Mouse (Mus musculus): ENCODE results near the gene Pcbp4.
"Not testable (repeated sequence)": the region's sequence is repeated elsewhere in the genome, so short reads cannot be mapped to it uniquely, and the experiment has no call there.

Gene Pcbp4

GRCm38 (mm10) chr9:106482578-106483115 is 29.6 kb downstream of the Pcbp4 start:
- DNase-seq (ENCODE audit: low spot score), result no peak

- DNase-seq (ENCODE audit: low spot score), result no peak
Observed at GRCm38 (mm10) chr9:106483136-106483535, 30.0 kb downstream of the Pcbp4 start.

DNA sequence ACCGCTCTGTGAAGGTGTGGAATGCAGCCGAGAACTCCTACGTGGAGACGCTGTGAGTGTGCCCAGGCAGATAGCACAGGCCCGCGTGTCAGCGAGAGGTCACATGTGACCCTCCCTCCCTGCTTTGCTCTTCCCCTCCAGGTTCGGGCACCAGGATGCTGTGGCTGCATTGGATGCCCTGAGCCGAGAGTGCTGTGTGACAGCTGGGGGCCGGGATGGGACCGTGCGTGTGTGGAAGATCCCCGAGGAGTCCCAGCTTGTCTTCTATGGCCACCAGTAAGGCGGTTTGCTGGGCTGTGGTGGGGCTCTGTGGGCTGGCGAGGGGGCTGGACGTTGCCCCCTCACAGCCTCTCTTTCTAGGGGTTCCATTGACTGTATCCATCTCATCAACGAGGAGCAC is 30.5 kb downstream of the Pcbp4 start:
- DNase-seq (ENCODE audit: low spot score), result no peak

DNA sequence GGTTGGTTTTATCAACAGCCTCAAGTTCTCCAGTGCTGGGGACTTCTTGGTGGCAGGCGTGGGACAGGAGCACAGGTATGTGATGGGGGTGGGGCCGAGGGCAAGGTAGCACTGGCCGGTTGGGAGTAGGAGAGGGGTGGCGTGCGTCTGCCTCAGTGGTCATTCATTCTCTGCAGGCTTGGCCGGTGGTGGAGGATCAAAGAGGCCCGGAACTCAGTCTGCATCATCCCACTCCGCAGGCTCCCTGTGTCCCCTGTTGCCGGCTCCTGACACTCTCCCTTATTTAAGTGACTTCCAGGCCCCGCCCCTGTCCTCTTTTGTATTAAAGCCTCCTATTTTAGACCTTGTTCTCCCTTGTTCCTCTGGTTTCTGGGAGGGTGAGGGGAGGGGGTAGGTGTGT is 32.0 kb downstream of the Pcbp4 start:
- no peak for DNase-seq (ENCODE audit: low spot score)

GRCm38 (mm10) chr9:106487602-106488001 is 34.5 kb downstream of the Pcbp4 start:
- DNase-seq (ENCODE audit: low spot score), result not testable (repeated sequence)

DNA sequence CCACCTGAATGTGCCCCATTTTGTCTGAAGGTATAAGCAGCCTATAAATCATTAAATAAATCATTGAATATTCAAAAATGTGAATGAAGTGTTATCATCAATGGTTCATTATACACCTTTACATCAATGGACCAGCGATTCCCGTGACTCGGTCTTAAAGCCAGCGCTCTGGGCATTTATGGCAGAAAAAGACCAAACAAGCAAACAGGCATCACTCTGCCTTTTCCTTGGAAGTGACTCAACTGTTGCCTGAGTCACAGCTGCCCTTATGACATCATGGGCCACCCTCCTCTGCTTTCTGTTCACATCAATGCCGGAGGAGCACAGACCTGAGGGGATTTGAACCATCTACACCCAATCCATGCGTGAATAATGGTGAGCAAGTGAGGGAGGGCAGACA is 46.6 kb downstream of the Pcbp4 start, which contains the start of gene Iqcf1:
TSS of gene Iqcf1 (plus strand) at position 301 of the 400 bp plus-strand sequence.
- DNase-seq (ENCODE audit: low spot score), result no peak

GRCm38 (mm10) chr9:106501846-106502245 is 48.8 kb downstream of the Pcbp4 start:
- no peak for DNase-seq (ENCODE audit: low spot score)

DNA sequence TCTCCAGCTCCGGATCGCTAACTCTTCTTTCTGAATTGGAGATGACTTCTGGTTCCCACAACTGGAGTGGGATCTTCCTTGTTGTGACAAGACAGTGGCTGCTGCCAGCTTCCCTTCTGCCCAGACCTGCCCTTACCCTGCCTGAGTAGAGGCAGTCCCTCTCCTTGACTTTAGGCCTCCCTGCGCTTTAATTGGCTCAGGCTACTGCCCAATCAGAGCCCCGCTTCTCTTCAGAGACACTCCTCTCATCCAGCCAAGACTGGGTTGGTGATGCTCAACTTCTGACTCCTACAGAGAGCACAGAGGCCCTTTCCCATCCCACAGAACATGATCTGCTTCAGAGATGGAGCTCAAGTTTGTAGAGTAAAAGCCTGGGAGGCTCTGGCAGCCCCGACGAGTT is 51.2 kb downstream of the Pcbp4 start:
- no peak for DNase-seq (ENCODE audit: low spot score)

- no peak for DNase-seq (ENCODE audit: low spot score)
Observed at GRCm38 (mm10) chr9:106509356-106509755, 56.3 kb downstream of the Pcbp4 start.

GRCm38 (mm10) chr9:106512729-106513450 is 59.8 kb downstream of the Pcbp4 start:
- no peak for DNase-seq (ENCODE audit: low spot score)

DNA sequence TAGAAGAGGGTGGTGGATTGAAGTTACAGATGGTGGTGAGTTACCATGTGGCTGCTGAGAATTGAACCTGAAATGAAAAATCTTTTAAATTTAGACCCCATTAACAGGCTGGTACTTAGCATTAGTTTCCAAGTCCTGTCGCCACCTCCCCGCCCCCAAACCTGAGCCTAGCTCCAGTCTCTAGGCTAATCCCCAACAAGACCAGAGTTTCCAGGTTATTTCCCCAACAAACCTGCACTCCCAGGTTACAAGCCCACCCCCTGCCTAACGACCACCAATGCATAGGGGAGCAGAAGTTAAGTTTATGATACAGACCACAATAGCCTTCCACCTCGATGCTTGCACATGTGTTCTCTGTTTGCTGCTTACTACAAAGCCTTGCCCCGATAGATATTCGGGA is 60.5 kb downstream of the Pcbp4 start:
- no peak for DNase-seq (ENCODE audit: low spot score)

Data from urinary bladder, postnatal 10 days (tissue).